Mouse (Mus musculus) stomach, postnatal 0 days (tissue): ENCODE measurements around the gene Rgl2.

ENCODE experiments used
- CTCF ChIP-seq: IDR thresholded peaks from 2 replicates; pipeline ENCODE4 v1.5.1; 2016; ENCODE audit warnings: antibody characterized with exemption, low read depth, mild to moderate bottlenecking, moderate library complexity
- EP300 ChIP-seq: optimal IDR thresholded peaks from 2 replicates; pipeline ENCODE3; 2016; ENCODE audit warnings: antibody characterized with exemption

- no peak for TF ChIP-seq CTCF
- TF ChIP-seq EP300, result no peak
These were observed 3.1 kb downstream of the Rgl2 start for GRCm38 (mm10) chr17:33932448-33932847.
